Mouse (Mus musculus): Measurements from ENCODE around the gene Gm20390.
"Not testable (repeated sequence)": the region's sequence is repeated elsewhere in the genome, so short reads cannot be mapped to it uniquely, and the experiment has no call there.

Gene Gm20390

DNA sequence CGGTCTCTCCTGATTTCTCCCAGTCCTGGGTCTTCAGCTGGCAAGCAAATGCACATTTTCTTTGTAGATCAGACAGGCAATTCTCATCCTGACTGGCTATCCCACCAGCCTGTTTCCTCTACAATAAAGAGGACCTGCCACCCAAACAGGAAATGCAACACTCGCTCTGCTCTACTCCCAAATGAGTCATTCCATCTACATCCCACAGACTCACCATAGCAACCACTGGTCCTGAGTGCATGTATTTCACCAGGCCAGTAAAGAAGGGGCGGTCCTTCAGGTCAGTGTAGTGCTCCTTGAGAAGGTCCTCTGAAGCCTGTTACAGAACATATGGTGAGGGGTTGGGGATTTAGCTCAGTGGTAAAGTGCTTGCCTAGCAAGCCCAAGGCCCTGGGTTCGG is 5.1 kb downstream of the Gm20390 start:
- no peak for DNase-seq

DNA sequence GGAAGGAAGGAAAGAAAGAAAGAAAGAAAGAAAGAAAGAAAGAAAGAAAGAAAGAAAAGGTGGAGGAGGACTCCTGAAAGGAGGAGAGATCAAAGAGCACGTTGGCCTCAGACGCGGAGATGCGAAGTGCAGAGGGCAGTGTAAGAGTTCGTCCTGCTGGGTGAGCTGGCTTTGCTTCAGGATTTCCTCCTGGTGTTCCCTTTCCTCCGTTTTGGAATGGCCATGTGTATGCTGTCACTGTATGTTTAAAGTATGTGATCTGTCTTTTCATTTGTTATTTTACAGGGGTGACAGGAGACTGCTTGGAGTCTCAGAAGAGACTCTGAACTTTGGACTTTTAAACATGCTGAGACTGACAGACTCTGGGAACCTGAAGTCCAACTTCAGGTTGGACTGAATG is 6.6 kb downstream of the Gm20390 start:
- DNase-seq = no peak

DNA sequence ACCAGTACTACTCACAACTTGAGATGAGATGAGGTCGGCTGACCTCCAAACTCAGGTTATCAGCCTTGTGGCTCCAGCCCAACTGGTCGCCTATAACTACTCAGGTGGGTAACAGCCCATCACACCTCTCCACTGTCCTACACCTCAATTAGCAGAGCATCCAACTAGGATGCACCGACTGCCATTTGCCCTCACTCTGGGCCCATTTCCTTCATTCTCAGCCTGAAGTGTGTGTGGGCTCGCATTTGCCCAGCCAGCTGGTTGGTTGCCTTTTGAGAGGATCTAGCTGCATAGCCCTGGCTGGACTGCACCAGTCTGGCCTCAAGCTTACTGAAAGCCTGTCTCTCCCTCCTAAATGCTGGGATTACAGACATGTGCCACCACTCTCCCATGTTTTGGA is 10.3 kb downstream of the Gm20390 start:
- DNase-seq = no peak

DNA sequence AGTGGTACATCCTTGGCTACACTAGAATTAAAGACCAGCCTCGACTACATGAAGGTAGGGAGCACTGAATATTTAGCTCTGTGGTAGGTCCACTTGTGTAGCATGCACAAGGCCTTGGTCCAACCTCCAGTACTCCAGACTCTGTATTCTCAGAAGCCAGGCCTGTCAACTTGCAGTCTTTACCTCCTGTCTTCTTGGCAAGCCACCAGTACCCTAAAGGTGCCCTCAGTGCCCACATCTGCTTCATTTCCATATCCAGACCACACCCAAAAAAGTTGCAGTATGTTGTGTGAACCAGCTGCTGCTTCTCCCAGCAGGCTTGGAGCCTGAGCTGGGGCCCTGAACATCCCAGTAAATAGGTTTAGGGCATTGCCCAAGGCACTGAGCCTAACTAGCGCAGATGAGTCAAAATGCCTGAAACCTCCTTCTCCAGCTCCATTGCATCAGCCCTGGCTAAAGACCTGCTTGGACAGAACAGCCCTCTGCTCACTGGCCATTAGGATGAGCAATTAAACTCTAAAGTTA is 11.0 kb downstream of the Gm20390 start:
- DNase-seq = no peak

DNA sequence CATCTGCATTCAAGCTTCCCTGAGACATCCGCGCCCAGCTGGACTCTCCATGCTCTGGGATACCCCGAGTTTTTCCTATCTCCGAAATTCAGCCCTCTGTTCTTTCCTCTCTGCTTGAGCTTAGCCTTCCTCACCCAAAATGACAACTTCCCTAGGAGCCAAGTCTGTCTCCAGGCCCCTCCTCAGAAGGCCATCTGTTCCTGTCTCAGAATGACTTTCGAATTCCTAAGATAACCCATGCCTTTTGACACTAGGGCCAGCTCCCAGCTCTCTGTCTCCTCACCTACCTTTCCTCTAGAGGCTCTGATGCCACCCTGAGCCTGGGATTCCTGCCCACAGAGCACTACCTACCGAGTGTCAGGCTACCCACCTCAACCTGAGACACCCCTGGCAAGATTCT is 11.9 kb downstream of the Gm20390 start, which contains the start of gene Nme2:
Gene Nme2, minus strand, starts transcription at position 101 of the 400 bp plus-strand sequence.
- no peak for DNase-seq

- DNase-seq = peak; percentile 72
These were observed 12.6 kb downstream of the Gm20390 start for GRCm38 (mm10) chr11:93955256-93956150.

GRCm38 (mm10) chr11:93954738-93955255 is 13.3 kb downstream of the Gm20390 start:
- DNase-seq = no peak

- no peak for DNase-seq
These were observed 15.7 kb downstream of the Gm20390 start for GRCm38 (mm10) chr11:93952376-93952775.

DNA sequence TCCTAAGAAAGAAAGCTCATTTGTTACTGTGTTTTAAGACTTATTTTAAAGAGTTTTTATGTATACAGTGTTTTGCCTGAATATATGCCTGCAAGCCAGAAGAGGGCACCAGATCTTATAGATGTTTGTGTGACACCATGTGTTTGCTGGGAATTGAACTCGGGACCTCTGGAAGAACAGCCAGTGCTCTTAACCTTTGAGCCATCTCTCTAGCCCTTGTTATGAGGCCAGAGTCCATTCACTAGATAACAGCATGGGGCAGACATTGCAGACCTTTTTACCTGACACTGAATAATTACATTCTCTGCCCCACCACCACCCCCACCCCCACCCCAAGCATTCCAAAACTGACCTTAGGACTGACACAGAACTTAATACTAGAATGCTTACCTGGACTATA is 18.0 kb downstream of the Gm20390 start:
- DNase-seq = no peak

DNA sequence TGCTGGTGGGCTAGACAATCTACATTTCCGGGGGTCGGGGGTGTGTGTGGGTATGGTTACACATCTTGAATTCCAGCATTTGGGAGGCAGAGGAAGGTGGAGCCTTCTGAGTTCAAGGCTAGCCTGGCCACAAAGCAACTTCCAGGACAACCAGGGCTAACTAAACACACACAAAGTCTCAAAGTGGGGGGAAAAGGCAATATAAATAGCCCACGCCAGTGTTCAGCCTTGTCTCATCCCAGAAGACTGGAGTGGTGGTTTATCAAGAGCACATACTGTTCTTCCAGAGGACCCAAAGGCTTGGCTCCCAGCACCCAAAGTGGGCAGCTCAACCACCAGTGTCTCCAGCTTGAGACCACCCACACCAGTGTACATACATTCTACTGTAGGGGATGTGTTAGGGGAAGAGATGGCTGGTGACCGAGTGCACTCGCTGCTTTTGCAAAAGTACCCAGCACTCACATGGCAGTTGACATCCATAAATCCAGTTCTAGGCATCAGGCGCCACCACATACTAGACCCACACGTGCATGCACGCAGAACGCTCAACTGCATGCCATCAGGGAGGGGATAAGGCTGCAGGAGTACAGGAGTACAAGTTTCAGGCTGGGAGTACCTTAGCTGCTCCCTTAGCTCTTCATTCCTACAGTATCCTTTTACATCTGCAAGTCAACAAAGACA is 19.1 kb downstream of the Gm20390 start:
- DNase-seq = no peak

- no peak for DNase-seq
These were observed 23.1 kb downstream of the Gm20390 start for GRCm38 (mm10) chr11:93944986-93945385.

DNA sequence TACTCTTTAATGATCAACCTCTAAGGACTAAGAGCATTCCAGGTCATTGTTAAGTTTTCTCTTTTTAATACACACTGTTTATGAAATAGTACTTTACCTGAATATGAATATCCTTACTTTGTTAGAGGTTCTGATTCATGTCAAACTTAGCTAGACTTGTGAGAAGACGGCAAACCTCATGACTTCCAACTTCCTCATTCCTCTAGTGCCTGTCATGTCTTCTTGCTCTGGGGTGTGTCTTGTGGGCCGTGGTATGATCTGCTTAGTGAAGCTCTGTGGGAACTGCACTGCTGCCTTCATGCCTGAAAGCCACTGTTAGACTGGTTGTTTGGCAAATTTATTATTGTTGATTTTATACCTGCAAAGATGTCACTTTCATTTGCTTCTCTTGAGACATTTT is 27.2 kb downstream of the Gm20390 start:
- no peak for DNase-seq

GRCm38 (mm10) chr11:93929106-93929505 is 39.0 kb downstream of the Gm20390 start:
- no peak for DNase-seq

GRCm38 (mm10) chr11:93915019-93915418 is 53.1 kb downstream of the Gm20390 start:
- not testable (repeated sequence) for DNase-seq

- DNase-seq = no peak
These were observed 56.5 kb downstream of the Gm20390 start for GRCm38 (mm10) chr11:93911603-93912002.

DNA sequence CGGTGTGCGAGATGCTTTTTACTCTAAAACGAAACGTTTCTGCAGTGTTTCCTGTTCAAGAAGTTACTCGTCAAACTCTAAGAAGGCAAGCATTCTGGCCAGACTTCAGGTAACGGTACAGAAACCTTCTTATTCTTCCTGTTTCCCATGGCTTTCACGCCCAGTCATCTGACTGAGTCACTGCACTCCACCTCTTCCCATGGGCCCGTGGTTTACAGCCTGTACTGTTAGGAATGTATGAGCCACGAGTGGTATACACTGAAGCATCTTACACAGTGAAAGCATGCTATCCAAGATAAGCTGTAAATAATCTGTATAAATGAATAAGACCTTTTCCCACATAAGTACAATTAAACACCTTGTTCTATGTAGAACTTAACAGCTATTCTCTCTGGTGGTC is 59.3 kb downstream of the Gm20390 start:
- no peak for DNase-seq

- no peak for DNase-seq
These were observed 60.3 kb downstream of the Gm20390 start for GRCm38 (mm10) chr11:93907839-93908238.

- DNase-seq = no peak
These were observed 61.3 kb downstream of the Gm20390 start for GRCm38 (mm10) chr11:93906834-93907233.

Data from cerebellum, adult 11 months (tissue).